Mouse (Mus musculus) kidney, embryonic 16.5 days (tissue): ENCODE results near the gene Bbx. TPM values are rescaled to one million over a fixed set of nuclear protein-coding genes. Genes with fewer than 3 reads are reported as not detected.

ENCODE experiments used
- ATAC-seq: fragments of 200-750 bp; cut with Nextera tagmentation; 2 replicates; pipeline ENCODE4 v1.8.0; 2017; ENCODE audit warnings: moderate TSS enrichment; ENCODE audit not compliant: low FRiP score, low TSS enrichment
- H3K27ac ChIP-seq: fragments of 300-500 bp; sonication (generic); 2 replicates; pipeline ENCODE4 v1.5.1; 2014; ENCODE audit warnings: low read length
- H3K27me3 ChIP-seq: fragments of 300-500 bp; sonication (generic); 2 replicates; pipeline ENCODE4 v1.6.1; 2014; ENCODE audit warnings: low read length, control low read depth, mixed read lengths; ENCODE audit not compliant: insufficient read depth
- H3K36me3 ChIP-seq: fragments of 300-500 bp; sonication (generic); 2 replicates; pipeline ENCODE4 v1.6.1; 2014; ENCODE audit warnings: low read length, control low read depth, mixed read lengths; ENCODE audit not compliant: insufficient read depth
- H3K4me1 ChIP-seq: fragments of 300-500 bp; sonication (generic); 2 replicates; pipeline ENCODE4 v1.6.1; 2014; ENCODE audit warnings: low read length, control low read depth, mixed read lengths; ENCODE audit not compliant: insufficient read depth
- H3K4me2 ChIP-seq: fragments of 300-500 bp; sonication (generic); replicated peaks from 2 replicates; pipeline ENCODE4 v1.6.1; 2014; ENCODE audit warnings: low read depth, low read length
- H3K4me3 ChIP-seq: fragments of 300-500 bp; sonication (generic); 2 replicates; pipeline ENCODE4 v1.5.1; 2014; ENCODE audit warnings: mild to moderate bottlenecking, low read length
- H3K9ac ChIP-seq: fragments of 300-500 bp; sonication (generic); replicated peaks from 2 replicates; pipeline ENCODE4 v1.6.1; 2014; ENCODE audit warnings: low read length
- H3K9me3 ChIP-seq: fragments of 300-500 bp; sonication (generic); 2 replicates; pipeline ENCODE4 v1.6.1; 2016; ENCODE audit warnings: low read length, control low read depth
- WGBS: fragments of 180-500 bp; shearing (Covaris S2); extraction: QIAGEN DNeasy Blood & Tissue Kit; methylation state at CpG from one replicate; pipeline ENCODE4 v1.1.7; 2014; 5-methylcytosine and 5-hydroxymethylcytosine counted together
- polyA plus RNA-seq: library from polyadenylated mRNA; unstranded; fragments of >200 nt; fragmentation: Nextera tagmentation; extraction: Ambion mirVana; gene quantifications from 2 replicates; pipeline ENCODE4 v1.2.1, GENCODE M21; 2015

Gene Bbx
- polyA plus RNA-seq, 1 experiment from 2014 or later: 58.6 TPM

GRCm38 (mm10) chr16:50305156-50305555 lies 127.0 kb downstream of the Bbx start:
- Histone ChIP-seq H3K9me3 (no peaks in the 10 kb centered on the region), H3K36me3 (no peaks in the 10 kb centered on the region), H3K4me2 (no peak overlapping the region), H3K27me3 (no peaks in the 10 kb centered on the region), H3K4me3 (no peak overlapping the region), H3K4me1 (peaks cover 6% of the 10 kb centered on the region; the same call in 1 of the 2 replicates), H3K27ac (no peak overlapping the region), H3K9ac (no peak overlapping the region)
- ATAC-seq: no peak
- 75% methylated on average over 6 of the region's 6 CpGs for WGBS

DNA sequence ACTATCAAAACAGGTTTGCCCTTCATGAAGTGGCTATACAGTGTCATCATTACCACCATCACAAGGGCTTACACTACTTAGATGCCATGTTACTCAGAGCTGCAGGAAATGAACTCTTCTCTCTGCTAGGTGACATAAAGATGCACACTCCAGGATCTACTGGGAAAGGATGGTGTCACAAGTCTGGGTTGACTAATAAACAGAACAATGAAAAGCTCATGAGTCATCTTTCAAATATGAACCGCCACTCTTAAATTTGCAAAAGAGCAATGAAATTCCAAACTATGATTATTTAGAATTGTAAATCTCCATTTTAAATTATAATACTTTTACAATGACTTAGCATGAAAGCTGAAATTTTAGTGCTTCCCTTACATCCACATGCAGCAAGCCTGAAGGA lies 129.6 kb downstream of the Bbx start:
- Histone ChIP-seq H3K4me1 (0 out of 2 replicates have a peak, but pooled peaks cover 4% of the 10 kb centered on the region), H3K9me3 (no peaks in the 10 kb centered on the region), H3K27me3 (no peaks in the 10 kb centered on the region), H3K9ac (no peak overlapping the region), H3K36me3 (no peaks in the 10 kb centered on the region), H3K4me2 (no peak overlapping the region), H3K27ac (no peak overlapping the region), H3K4me3 (no peak overlapping the region)
- ATAC-seq: no peak
- 91% methylated on average over 1 of the region's 1 CpGs for WGBS

- Histone ChIP-seq H3K27ac (no peak overlapping the region), H3K4me1 (0 out of 2 replicates have a peak, but pooled peaks cover 4% of the 10 kb centered on the region), H3K9ac (no peak overlapping the region), H3K4me2 (no peak overlapping the region), H3K4me3 (no peak overlapping the region), H3K9me3 (no peaks in the 10 kb centered on the region), H3K27me3 (no peaks in the 10 kb centered on the region), H3K36me3 (no peaks in the 10 kb centered on the region)
- no peak for ATAC-seq
- 71% methylated on average over 8 of the region's 8 CpGs for WGBS
Observed at GRCm38 (mm10) chr16:50298743-50299443, 133.3 kb downstream of the Bbx start.

DNA sequence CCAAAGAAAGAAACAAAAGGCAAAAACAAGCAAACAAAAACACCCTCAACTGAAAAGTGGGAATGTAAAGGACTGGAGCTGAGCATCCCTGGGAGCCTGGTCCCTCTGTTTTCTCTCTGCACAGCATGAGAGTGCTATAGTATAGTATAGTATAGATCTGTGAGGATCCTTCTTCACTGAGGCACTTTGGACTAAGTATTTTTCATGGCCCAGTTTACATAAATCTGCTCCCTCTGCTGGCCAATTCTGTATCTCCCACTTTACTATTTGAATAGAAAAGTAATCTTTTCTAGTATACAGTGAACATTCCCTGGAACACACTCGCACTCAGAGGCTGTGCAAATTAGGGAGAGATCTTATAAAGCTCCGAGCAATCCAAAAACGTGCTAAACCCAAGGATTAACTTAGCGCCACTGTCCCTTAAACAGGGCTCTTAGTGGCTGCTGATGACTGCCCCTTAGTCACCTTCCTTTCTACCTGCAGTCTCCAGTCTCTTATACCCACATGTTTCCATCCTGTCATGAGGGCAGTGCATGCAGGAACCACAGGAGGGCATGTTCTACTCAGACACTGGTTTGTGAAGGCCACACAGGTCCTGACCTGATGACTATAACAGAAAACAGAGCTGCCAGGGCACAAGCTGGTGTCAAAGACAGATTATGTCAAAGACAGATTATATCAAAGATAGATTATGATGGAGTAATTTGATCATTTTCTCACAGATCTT lies 138.5 kb downstream of the Bbx start:
- no peaks in the 10 kb centered on the region for H3K27me3 ChIP-seq
- WGBS: 82% methylated on average over 4 of the region's 4 CpGs
- H3K4me1 ChIP-seq: no peaks in the 10 kb centered on the region
- no peak overlapping the region for H3K9ac ChIP-seq
- H3K27ac ChIP-seq: no peak overlapping the region
- H3K36me3 ChIP-seq: no peaks in the 10 kb centered on the region
- no peaks in the 10 kb centered on the region for H3K9me3 ChIP-seq
- H3K4me3 ChIP-seq: no peak overlapping the region
- no peak overlapping the region for H3K4me2 ChIP-seq
- ATAC-seq: no peak

DNA sequence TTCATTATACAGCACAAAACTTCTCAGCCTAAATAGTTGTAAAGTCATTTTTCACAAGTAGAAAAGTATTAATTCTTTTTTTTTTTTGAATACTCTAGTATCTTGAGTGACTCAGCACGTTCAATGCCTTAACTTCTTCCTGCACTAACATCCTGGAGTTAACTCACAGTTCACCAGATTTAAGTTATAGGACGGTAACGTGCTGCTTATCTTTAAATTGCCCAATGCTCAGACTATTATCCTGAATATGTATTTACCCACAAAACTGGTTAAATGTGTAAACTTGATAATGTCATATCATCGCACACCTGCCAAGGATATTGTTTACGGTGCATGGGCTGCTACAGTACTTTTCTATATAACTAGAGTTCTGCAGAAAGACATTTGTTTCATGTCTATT lies 139.4 kb downstream of the Bbx start:
- WGBS: 93% methylated on average over 5 of the region's 5 CpGs
- H3K9me3 ChIP-seq: no peaks in the 10 kb centered on the region

GRCm38 (mm10) chr16:50289764-50290163 lies 142.4 kb downstream of the Bbx start:
- Histone ChIP-seq H3K4me2 (no peak overlapping the region), H3K27ac (no peak overlapping the region), H3K9me3 (no peaks in the 10 kb centered on the region), H3K9ac (no peak overlapping the region), H3K4me3 (no peak overlapping the region), H3K27me3 (no peaks in the 10 kb centered on the region), H3K36me3 (no peaks in the 10 kb centered on the region), H3K4me1 (no peaks in the 10 kb centered on the region)
- ATAC-seq: no peak
- 63% methylated on average over 5 of the region's 5 CpGs for WGBS

More for the DNA sequence above, 139.4 kb downstream of the Bbx start:
- H3K27ac ChIP-seq: no peak overlapping the region
- no peak overlapping the region for H3K9ac ChIP-seq
- no peak overlapping the region for H3K4me2 ChIP-seq
- no peak overlapping the region for H3K4me3 ChIP-seq
- H3K27me3 ChIP-seq: no peaks in the 10 kb centered on the region
- ATAC-seq: no peak
- no peaks in the 10 kb centered on the region for H3K36me3 ChIP-seq
- no peaks in the 10 kb centered on the region for H3K4me1 ChIP-seq

- Histone ChIP-seq H3K4me2 (no peak overlapping the region), H3K27ac (no peak overlapping the region), H3K27me3 (no peaks in the 10 kb centered on the region), H3K36me3 (0 out of 2 replicates have a peak, but pooled peaks cover 3% of the 10 kb centered on the region), H3K4me1 (no peaks in the 10 kb centered on the region), H3K4me3 (no peak overlapping the region), H3K9me3 (no peaks in the 10 kb centered on the region), H3K9ac (no peak overlapping the region)
- ATAC-seq: no peak
- WGBS: 89% methylated on average over 4 of the region's 4 CpGs
Observed at GRCm38 (mm10) chr16:50272813-50273212, 159.4 kb downstream of the Bbx start.

- no peaks in the 10 kb centered on the region for H3K27me3 ChIP-seq
Observed at GRCm38 (mm10) chr16:50262647-50263046, 169.5 kb downstream of the Bbx start.

GRCm38 (mm10) chr16:50262209-50262608 lies 170.0 kb downstream of the Bbx start:
- Histone ChIP-seq H3K27ac (no peak overlapping the region), H3K4me1 (no peaks in the 10 kb centered on the region), H3K4me3 (no peak overlapping the region), H3K27me3 (no peaks in the 10 kb centered on the region), H3K9ac (no peak overlapping the region), H3K9me3 (no peaks in the 10 kb centered on the region), H3K4me2 (no peak overlapping the region), H3K36me3 (peaks cover 11% of the 10 kb centered on the region; the same call in 1 of the 2 replicates)
- no peak for ATAC-seq
- 91% methylated on average over 9 of the region's 9 CpGs for whole genome bisulfite sequencing

More at GRCm38 (mm10) chr16:50262647-50263046, 169.5 kb downstream of the Bbx start:
- Histone ChIP-seq H3K36me3 (peaks cover 11% of the 10 kb centered on the region; the same call in 1 of the 2 replicates), H3K9me3 (no peaks in the 10 kb centered on the region), H3K4me2 (no peak overlapping the region), H3K9ac (no peak overlapping the region), H3K4me3 (no peak overlapping the region), H3K27ac (no peak overlapping the region), H3K4me1 (no peaks in the 10 kb centered on the region)
- 91% methylated on average over 4 of the region's 4 CpGs for WGBS
- ATAC-seq: no peak

GRCm38 (mm10) chr16:50261741-50262140 lies 170.4 kb downstream of the Bbx start:
- Histone ChIP-seq H3K27ac (no peak overlapping the region), H3K27me3 (no peaks in the 10 kb centered on the region), H3K4me2 (no peak overlapping the region), H3K36me3 (peaks cover 11% of the 10 kb centered on the region; the same call in 1 of the 2 replicates), H3K4me1 (no peaks in the 10 kb centered on the region), H3K9ac (no peak overlapping the region), H3K4me3 (no peak overlapping the region), H3K9me3 (no peaks in the 10 kb centered on the region)
- ATAC-seq: no peak
